In genomic region chr10:80157141-80157929, GRCm38 (mm10) we compare ENCODE assay signal across 8 mouse cellular contexts. TPM values are rescaled to one million over a fixed set of nuclear protein-coding genes. Genes with fewer than 3 reads are reported as not detected.
DNase-seq lines count a peak whose midpoint lies in the region; ATAC-seq and TF ChIP-seq lines count a peak whose summit lies in the region.

No protein-coding gene starts in this region.

- DNase-seq in kidney, postnatal 0 days (ENCODE audit: low spot score): no peak
- no peak for DNase-seq in kidney, postnatal 14 days
- no peak for DNase-seq in layer of hippocampus, adult 9-11 months
- DNase-seq in gastrocnemius, postnatal 36 days: no peak
- no peak for DNase-seq in adrenal gland, postnatal 36 days

- peaks cover 87% of the 10 kb centered on the region for H3K4me1 ChIP-seq in kidney, postnatal 0 days (replicated peaks; ENCODE audit: insufficient read depth, low read length)
- peaks cover 91% of the 10 kb centered on the region for H3K4me1 ChIP-seq in embryonic facial prominence, embryonic 12.5 days
- H3K4me1 ChIP-seq in hindbrain, embryonic 13.5 days (replicated peaks): peaks cover 92% of the 10 kb centered on the region
- peaks cover 78% of the 10 kb centered on the region for H3K4me1 ChIP-seq in midbrain, embryonic 15.5 days

- H3K4me2 ChIP-seq in kidney, postnatal 0 days (ENCODE audit: low read length): no peak overlapping the region
- H3K4me2 ChIP-seq in embryonic facial prominence, embryonic 12.5 days (replicated peaks): no peak overlapping the region
- H3K4me2 ChIP-seq in hindbrain, embryonic 13.5 days: no peak overlapping the region
- H3K4me2 ChIP-seq in midbrain, embryonic 15.5 days: no peak overlapping the region

- intact Hi-C loops in gastrocnemius, postnatal 36 days (cut with DNase I): no loop called here

- peak overlapping the region; percentile 35; the same call in 1 of the 2 replicates for H3K9ac ChIP-seq in kidney, postnatal 0 days (ENCODE audit: low read depth, low read length)
- H3K9ac ChIP-seq in embryonic facial prominence, embryonic 12.5 days: 0 out of 2 replicates have a peak overlapping the region, but pooled peaks have one; percentile 27
- peak overlapping the region; percentile 59 for H3K9ac ChIP-seq in hindbrain, embryonic 13.5 days
- no peak overlapping the region for H3K9ac ChIP-seq in midbrain, embryonic 15.5 days

- H3K27ac ChIP-seq in kidney, postnatal 0 days: peak overlapping the region; percentile 98
- peak overlapping the region; percentile 63 for H3K27ac ChIP-seq in embryonic facial prominence, embryonic 12.5 days
- peak overlapping the region; percentile 94 for H3K27ac ChIP-seq in hindbrain, embryonic 13.5 days
- H3K27ac ChIP-seq in midbrain, embryonic 15.5 days: peak overlapping the region; percentile 53

- WGBS in kidney, postnatal 0 days: 44% methylated on average over 15 of the region's 15 CpGs
- 63% methylated on average over 15 of the region's 15 CpGs for WGBS in embryonic facial prominence, embryonic 12.5 days
- WGBS in hindbrain, embryonic 13.5 days: 49% methylated on average over 15 of the region's 15 CpGs
- 55% methylated on average over 15 of the region's 15 CpGs for WGBS in midbrain, embryonic 15.5 days

- H3K36me3 ChIP-seq in kidney, postnatal 0 days (ENCODE audit: insufficient read depth, low read length): peaks cover 42% of the 10 kb centered on the region
- H3K36me3 ChIP-seq in embryonic facial prominence, embryonic 12.5 days: peaks cover 54% of the 10 kb centered on the region
- H3K36me3 ChIP-seq in hindbrain, embryonic 13.5 days: peaks cover 54% of the 10 kb centered on the region
- peaks cover 46% of the 10 kb centered on the region for H3K36me3 ChIP-seq in midbrain, embryonic 15.5 days (replicated peaks)

- no peak for ATAC-seq in kidney, postnatal 0 days (replicated peaks; ENCODE audit: low FRiP score, low read depth)
- ATAC-seq in embryonic facial prominence, embryonic 12.5 days (ENCODE audit: insufficient number of reproducible peaks, insufficient read depth, low FRiP score, low TSS enrichment): no peak
- ATAC-seq in hindbrain, embryonic 13.5 days (ENCODE audit: low FRiP score): no peak
- no peak for ATAC-seq in midbrain, embryonic 15.5 days (replicated peaks)

- no peaks in the 10 kb centered on the region for H3K9me3 ChIP-seq in kidney, postnatal 0 days (replicated peaks; ENCODE audit: low read length)
- no peaks in the 10 kb centered on the region for H3K9me3 ChIP-seq in embryonic facial prominence, embryonic 12.5 days
- H3K9me3 ChIP-seq in hindbrain, embryonic 13.5 days: no peaks in the 10 kb centered on the region
- H3K9me3 ChIP-seq in midbrain, embryonic 15.5 days: no peaks in the 10 kb centered on the region

- TF ChIP-seq CTCF in kidney, postnatal 0 days (IDR thresholded peaks at IDR 0.05; ENCODE audit: low read depth): no peak

- no peaks in the 10 kb centered on the region for H3K27me3 ChIP-seq in kidney, postnatal 0 days (ENCODE audit: insufficient read depth, low read length)
- H3K27me3 ChIP-seq in embryonic facial prominence, embryonic 12.5 days: no peaks in the 10 kb centered on the region
- H3K27me3 ChIP-seq in hindbrain, embryonic 13.5 days: no peaks in the 10 kb centered on the region
- no peaks in the 10 kb centered on the region for H3K27me3 ChIP-seq in midbrain, embryonic 15.5 days (replicated peaks)

- no peak overlapping the region for H3K4me3 ChIP-seq in kidney, postnatal 0 days (replicated peaks; ENCODE audit: low read depth, low read length)
- H3K4me3 ChIP-seq in embryonic facial prominence, embryonic 12.5 days: no peak overlapping the region
- 0 out of 2 replicates have a peak overlapping the region, but pooled peaks have one; percentile 3 for H3K4me3 ChIP-seq in hindbrain, embryonic 13.5 days
- H3K4me3 ChIP-seq in midbrain, embryonic 15.5 days: no peak overlapping the region

RNA-seq across cellular contexts. Expression of gene Cirbp, which starts 8.4 kb away (rescaled TPM):
- polyA plus RNA-seq in kidney, postnatal 0 days (2015; fragmentation: Nextera tagmentation; extraction: Ambion mirVana): 290 and 317 TPM in 2 replicates
- 151 and 159 TPM in 2 replicates for polyA plus RNA-seq in embryonic facial prominence, embryonic 12.5 days (2016; fragmentation: Nextera tagmentation; extraction: Ambion mirVana)
- 364 and 409 TPM in 2 replicates for polyA plus RNA-seq in hindbrain, embryonic 13.5 days (2015; fragmentation: Nextera tagmentation; extraction: Ambion mirVana)
- polyA plus RNA-seq in midbrain, embryonic 15.5 days (2015; fragmentation: Nextera tagmentation; extraction: Ambion mirVana): 364 and 392 TPM in 2 replicates
- 10 to 100 TPM; 22.6 to 28.3 TPM for total RNA-seq in gastrocnemius, postnatal 36 days (2021)
- total RNA-seq in adrenal gland, postnatal 36 days (2021): 100 to 1,000 TPM in 1 of 2 experiments, 10 to 100 TPM in 1; 35.0 to 104 TPM

RNA-seq across cellular contexts. Expression of gene Midn, which starts 9.3 kb away (rescaled TPM):
- 13.7 and 18.6 TPM in 2 replicates for polyA plus RNA-seq in kidney, postnatal 0 days (2015; fragmentation: Nextera tagmentation; extraction: Ambion mirVana)
- 33.4 and 35.1 TPM in 2 replicates for polyA plus RNA-seq in embryonic facial prominence, embryonic 12.5 days (2016; fragmentation: Nextera tagmentation; extraction: Ambion mirVana)
- polyA plus RNA-seq in hindbrain, embryonic 13.5 days (2015; fragmentation: Nextera tagmentation; extraction: Ambion mirVana): 32.4 and 34.7 TPM in 2 replicates
- 29.5 and 29.9 TPM in 2 replicates for polyA plus RNA-seq in midbrain, embryonic 15.5 days (2015; fragmentation: Nextera tagmentation; extraction: Ambion mirVana)
- total RNA-seq in gastrocnemius, postnatal 36 days (2021): 10 to 100 TPM; 37.6 to 49.3 TPM
- 100 to 1,000 TPM; 104 to 188 TPM for total RNA-seq in adrenal gland, postnatal 36 days (2021)

RNA-seq across cellular contexts. Expression of gene 1600002K03Rik, which starts 15.4 kb away (rescaled TPM):
- 9.3 and 11.0 TPM in 2 replicates for polyA plus RNA-seq in kidney, postnatal 0 days (2015; fragmentation: Nextera tagmentation; extraction: Ambion mirVana)
- 11.6 and 13.0 TPM in 2 replicates for polyA plus RNA-seq in embryonic facial prominence, embryonic 12.5 days (2016; fragmentation: Nextera tagmentation; extraction: Ambion mirVana)
- polyA plus RNA-seq in hindbrain, embryonic 13.5 days (2015; fragmentation: Nextera tagmentation; extraction: Ambion mirVana): 11.9 and 14.1 TPM in 2 replicates
- polyA plus RNA-seq in midbrain, embryonic 15.5 days (2015; fragmentation: Nextera tagmentation; extraction: Ambion mirVana): 13.3 and 14.7 TPM in 2 replicates
- total RNA-seq in gastrocnemius, postnatal 36 days (2021): 1 to 10 TPM; 4.7 to 5.1 TPM
- total RNA-seq in adrenal gland, postnatal 36 days (2021): 10 to 100 TPM; 16.8 to 19.1 TPM

RNA-seq across cellular contexts. Expression of gene Cbarp, which starts 16.7 kb away (rescaled TPM):
- 4.7 and 6.4 TPM in 2 replicates for polyA plus RNA-seq in kidney, postnatal 0 days (2015; fragmentation: Nextera tagmentation; extraction: Ambion mirVana)
- polyA plus RNA-seq in embryonic facial prominence, embryonic 12.5 days (2016; fragmentation: Nextera tagmentation; extraction: Ambion mirVana): 8.4 and 8.5 TPM in 2 replicates
- polyA plus RNA-seq in hindbrain, embryonic 13.5 days (2015; fragmentation: Nextera tagmentation; extraction: Ambion mirVana): 57.4 and 59.2 TPM in 2 replicates
- 65.7 and 66.9 TPM in 2 replicates for polyA plus RNA-seq in midbrain, embryonic 15.5 days (2015; fragmentation: Nextera tagmentation; extraction: Ambion mirVana)
- total RNA-seq in gastrocnemius, postnatal 36 days (2021): 1 to 10 TPM; 1.4 to 2.1 TPM
- total RNA-seq in adrenal gland, postnatal 36 days (2021): 100 to 1,000 TPM in 1 of 2 experiments, 10 to 100 TPM in 1; 57.5 to 205 TPM

RNA-seq across cellular contexts. Expression of gene Atp5d, which starts 18.9 kb away (rescaled TPM):
- polyA plus RNA-seq in kidney, postnatal 0 days (2015; fragmentation: Nextera tagmentation; extraction: Ambion mirVana): 936 and 986 TPM in 2 replicates
- polyA plus RNA-seq in embryonic facial prominence, embryonic 12.5 days (2016; fragmentation: Nextera tagmentation; extraction: Ambion mirVana): 457 and 481 TPM in 2 replicates
- polyA plus RNA-seq in hindbrain, embryonic 13.5 days (2015; fragmentation: Nextera tagmentation; extraction: Ambion mirVana): 434 and 449 TPM in 2 replicates
- 444 and 468 TPM in 2 replicates for polyA plus RNA-seq in midbrain, embryonic 15.5 days (2015; fragmentation: Nextera tagmentation; extraction: Ambion mirVana)
- total RNA-seq in gastrocnemius, postnatal 36 days (2021): 100 to 1,000 TPM; 600 to 616 TPM
- total RNA-seq in adrenal gland, postnatal 36 days (2021): 100 to 1,000 TPM; 561 to 735 TPM
